Mouse (Mus musculus) bone marrow macrophage, adult 2 months (primary cell): ENCODE data around the gene Sf3b3.
"Not testable (repeated sequence)": the region's sequence is repeated elsewhere in the genome, so short reads cannot be mapped to it uniquely, and the experiment has no call there.

Experiments used
- CTCF ChIP-seq: IDR thresholded peaks from 2 replicates; pipeline ENCODE4 v1.5.1; 2012; ENCODE audit warnings: low read depth, mild to moderate bottlenecking, low read length, moderate library complexity
- POLR2A ChIP-seq: IDR thresholded peaks from 2 replicates; pipeline ENCODE4 v1.6.1; 2012; ENCODE audit warnings: mild to moderate bottlenecking, low read depth, low read length, borderline replicate concordance

DNA sequence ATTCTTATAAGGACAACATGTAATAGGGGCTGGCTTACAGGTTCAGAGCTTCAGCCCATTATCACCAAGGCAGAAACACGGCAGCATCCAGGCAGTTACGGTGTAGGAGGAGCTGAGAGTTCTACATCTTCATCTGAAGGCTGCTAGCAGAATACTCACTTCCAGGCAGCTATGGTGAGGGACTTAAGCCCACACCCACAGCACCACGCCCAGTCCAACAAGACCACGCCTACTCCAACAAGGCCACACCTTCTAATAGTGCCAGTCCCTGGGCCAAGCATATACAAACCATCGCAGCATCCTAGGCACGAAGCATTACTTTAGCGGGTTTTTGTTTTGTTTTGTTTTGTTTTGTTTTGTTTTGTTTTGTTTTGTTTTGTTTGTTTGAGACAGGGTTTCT is 60.1 kb downstream of the Sf3b3 start:
- not testable (repeated sequence) for TF ChIP-seq CTCF, POLR2A
